Mouse (Mus musculus): Measurements from ENCODE around the gene Apc2.
"Not testable (repeated sequence)": the region's sequence is repeated elsewhere in the genome, so short reads cannot be mapped to it uniquely, and the experiment has no call there.

Gene Apc2

GRCm38 (mm10) chr10:80342305-80342748 is 46.5 kb downstream of the Apc2 start:
- DNase-seq (ENCODE audit: extremely low read depth, low read depth), result no peak

DNA sequence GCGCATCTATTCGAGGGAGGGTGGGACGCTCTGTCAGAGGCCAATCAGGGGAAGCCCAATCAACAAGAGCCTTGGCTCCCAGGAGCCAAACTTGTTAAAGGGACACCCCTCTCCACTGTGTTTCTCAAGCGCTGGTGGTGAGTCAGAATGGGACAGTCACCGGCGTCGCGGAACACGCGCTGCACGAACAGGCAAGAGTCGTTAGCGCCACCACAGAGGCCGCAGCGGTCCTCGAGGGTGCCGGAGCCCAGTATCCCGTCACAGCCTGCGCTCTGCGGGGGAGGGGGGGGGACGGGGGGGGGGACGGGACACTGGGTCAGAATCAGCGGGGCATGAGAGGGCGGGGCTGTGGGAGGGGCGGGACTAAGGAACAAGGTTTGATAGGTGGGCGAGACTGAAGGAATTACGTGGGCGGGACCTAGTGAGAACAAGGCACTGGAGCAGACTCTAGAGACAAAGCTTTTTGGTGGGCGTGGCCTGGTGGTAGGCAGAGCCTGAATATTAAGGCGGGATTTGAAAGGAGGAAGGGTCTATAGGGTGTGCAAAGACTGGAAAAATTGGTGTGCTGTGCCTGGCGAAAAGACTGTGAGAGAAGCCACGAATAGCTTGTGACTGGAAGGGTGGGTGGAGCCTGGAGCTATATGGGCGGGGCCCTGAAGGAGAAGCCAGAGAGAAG is 47.1 kb downstream of the Apc2 start:
- DNase-seq (ENCODE audit: extremely low read depth, low read depth), result peak; percentile 88

DNA sequence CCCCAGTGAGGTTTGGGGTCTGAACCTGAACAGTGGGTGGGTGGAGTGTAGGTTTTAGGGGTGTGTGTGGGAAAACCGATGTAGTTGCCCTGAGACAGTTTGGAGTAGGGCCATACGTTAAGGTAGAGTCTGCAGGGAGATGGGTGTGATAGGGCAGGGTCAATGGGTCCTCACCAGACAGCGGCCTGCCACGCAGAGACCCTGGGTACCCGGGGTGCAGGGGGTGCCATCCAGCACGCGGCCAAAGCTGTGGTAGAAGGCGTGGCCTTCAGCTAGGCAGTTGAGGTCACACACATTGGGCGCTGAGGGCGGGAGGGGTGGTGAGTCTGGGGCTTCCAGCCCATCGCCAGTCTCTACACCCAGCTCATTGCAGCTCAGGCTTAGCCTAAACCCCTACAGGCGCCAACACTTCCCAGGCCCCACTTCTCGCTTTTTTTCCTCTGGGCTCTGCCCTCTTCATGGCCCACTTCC is 47.7 kb downstream of the Apc2 start:
- no peak for DNase-seq (ENCODE audit: extremely low read depth, low read depth)

DNA sequence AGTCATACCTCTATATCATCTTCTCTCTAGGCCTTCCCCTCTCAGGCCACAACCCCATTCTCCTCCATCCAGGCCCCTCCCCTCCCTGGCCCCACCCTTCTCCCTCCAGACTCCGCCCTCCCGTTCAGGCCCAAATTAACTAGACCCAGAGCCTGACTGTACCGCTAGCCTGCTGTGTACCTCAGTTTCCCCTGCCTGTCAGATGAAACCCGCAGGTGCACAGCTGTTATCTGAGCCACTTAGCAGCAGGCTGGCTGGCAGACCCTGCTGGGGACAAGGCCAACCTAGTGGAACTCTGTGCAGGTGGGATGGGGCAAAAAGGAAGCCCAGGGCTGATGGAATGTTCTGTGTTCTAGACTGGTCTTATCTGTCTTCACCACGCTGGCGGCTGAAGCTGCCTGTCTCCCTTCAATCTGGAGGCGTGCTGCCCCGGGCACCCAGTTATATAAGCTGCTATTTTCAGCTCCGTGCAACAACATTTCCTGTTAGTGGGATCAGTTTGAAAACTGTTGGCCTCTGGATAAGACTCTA is 48.4 kb downstream of the Apc2 start:
- DNase-seq (ENCODE audit: extremely low read depth, low read depth), result peak; percentile 89

- no peak for DNase-seq (ENCODE audit: extremely low read depth, low read depth)
Measured at GRCm38 (mm10) chr10:80345122-80345521, 49.3 kb downstream of the Apc2 start.

GRCm38 (mm10) chr10:80345929-80346328 is 50.2 kb downstream of the Apc2 start:
- not testable (repeated sequence) for DNase-seq (ENCODE audit: extremely low read depth, low read depth)

GRCm38 (mm10) chr10:80347514-80347967 is 51.8 kb downstream of the Apc2 start:
- DNase-seq (ENCODE audit: extremely low read depth, low read depth), result no peak

DNA sequence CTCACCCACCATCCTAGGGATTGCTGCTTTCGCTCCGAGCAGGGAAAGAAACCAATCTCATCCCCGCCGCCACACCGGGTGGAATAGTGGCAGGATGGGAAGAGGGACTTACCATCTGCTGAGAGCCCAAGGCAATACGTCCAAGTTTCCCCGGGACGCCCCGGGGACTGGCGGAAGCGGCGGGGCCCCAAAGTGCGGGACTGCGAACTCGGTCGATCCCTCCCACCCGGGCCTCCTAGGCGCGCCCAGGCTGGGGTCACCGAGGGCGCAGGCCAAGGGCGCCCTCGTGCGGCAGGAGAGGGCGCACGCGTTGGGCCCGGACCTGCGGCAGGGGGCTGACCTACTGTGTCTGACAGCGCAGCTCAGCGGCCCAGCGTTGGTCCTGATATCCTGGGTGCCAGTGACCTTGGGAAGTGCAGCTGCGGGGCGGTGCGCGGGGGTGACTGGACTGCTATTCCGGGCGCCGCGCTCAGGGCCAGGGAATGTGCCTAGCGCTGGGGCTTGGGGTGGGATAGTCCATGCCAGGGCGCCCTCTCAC is 52.5 kb downstream of the Apc2 start, which contains the start of gene Adamtsl5:
Adamtsl5 (minus strand) TSS at position 169 of the 538 bp plus-strand sequence.
- no peak for DNase-seq (ENCODE audit: extremely low read depth, low read depth)

- DNase-seq (ENCODE audit: extremely low read depth, low read depth), result no peak
Measured at GRCm38 (mm10) chr10:80348981-80349380, 53.2 kb downstream of the Apc2 start.

DNA sequence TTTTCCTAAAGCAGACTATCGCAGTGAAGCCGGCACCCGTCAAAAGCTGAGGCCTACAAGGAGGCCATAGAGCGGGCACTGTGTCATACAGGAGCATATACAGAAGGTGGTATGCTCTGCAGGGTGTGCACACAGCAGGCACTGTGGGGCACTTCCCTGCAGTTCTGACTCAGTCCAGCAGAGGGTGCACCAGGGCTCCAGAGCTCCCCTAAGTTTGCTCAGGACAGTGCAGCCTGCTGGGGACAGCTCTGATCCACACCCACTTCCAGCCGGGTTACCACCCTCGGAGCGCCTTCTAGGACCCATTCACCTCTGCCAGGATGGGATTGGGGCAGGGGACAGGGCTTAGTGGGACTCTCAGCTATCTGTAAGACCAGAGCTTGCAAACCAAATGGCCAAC is 54.5 kb downstream of the Apc2 start:
- DNase-seq (ENCODE audit: extremely low read depth, low read depth), result peak; percentile 76

DNA sequence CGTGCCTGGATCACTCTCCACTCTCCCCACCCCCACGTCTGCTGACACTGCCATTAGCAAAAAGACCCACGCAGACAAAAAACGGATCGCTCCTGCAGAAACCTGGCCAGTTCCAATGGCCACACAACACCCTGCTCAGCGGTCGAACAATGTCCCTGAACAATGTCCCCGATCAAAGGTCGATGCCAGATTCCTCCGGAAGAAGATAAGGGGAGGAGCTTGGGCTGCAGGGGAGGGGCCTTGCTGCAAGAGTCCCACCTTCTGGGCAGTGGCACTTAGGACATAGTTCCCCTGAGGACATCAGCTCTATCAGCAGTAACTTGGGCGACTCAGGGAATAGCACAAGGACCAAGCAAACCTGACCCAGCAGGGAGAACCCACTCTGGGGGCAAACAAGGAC is 56.1 kb downstream of the Apc2 start:
- DNase-seq (ENCODE audit: extremely low read depth, low read depth), result no peak

- DNase-seq (ENCODE audit: extremely low read depth, low read depth), result no peak
Measured at GRCm38 (mm10) chr10:80352727-80353126, 57.0 kb downstream of the Apc2 start.

DNA sequence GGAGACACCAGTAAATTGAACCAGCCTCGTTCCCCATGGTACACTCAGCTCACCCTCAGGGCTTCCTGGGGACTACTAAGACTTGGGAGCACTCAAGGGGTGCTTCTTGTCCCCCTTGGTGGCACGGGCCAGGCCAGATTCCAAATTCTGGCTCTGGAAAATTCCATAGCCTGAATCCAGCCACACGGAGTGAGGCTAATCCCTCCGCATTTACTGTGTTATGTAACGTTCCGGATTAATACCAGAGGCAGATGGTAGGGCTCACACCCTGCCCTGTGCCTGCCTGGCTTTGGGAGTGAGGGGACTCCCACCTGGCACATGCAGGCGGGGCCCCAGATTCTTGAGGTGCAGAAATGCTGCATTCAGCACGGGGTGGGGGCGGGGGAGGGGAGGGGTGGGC is 59.7 kb downstream of the Apc2 start:
- no peak for DNase-seq (ENCODE audit: extremely low read depth, low read depth)

DNA sequence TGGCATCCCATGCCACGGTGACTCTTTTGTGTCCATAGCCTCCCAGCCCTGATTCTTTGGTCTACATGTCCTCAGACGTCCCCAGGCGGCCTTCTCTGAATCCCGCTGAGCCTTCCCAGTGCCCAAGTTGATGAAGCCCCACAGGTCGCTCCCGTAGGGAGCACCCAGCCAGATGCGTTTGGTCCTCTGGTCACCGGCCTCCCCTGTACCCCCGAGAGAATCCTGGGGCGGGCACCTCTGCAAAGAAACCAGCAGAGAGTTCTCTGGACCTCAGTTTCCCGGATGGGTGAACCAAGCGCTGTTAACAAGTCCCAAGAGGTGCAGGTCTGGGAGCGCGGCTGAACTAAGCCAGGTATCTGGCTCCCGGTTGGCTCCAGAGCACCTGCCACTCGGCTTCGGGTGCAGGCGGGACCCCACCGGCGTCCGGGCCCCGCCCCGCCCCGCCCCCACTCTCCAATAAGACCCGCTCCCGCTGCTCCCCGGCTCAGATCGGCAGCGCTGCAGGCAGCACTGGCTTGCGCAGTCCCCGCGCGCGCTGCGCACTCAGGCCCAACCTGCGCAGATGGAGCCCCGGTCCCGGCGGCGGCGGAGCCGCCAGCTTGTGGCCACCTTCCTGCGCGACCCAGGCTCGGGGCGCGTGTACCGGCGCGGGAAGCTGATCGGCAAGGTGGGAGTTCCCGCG is 60.4 kb downstream of the Apc2 start, which contains the start of gene Plk5:
Plk5 (plus strand) TSS at position 459 of the 682 bp plus-strand sequence.
- DNase-seq (ENCODE audit: extremely low read depth, low read depth), result no peak

DNA sequence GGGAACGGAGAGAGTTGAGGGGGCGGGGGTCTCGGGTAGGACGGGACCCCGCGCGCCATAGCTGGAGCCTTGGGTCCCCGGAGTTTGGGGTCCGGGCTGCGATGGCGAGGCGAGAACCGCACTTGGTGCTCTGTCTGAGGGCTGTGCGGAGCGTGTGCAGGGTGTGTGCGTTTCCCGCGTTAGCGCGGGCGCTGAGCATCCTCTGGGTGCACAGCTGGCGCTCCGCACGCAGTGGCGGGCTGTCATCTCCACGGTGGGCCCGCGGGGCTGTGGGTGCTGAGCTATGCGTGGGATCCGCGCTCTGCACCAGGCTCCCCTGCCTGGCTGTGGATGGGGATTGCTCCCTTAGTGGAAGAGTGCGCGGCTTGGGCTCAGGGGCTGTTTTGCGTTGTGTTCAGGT is 61.0 kb downstream of the Apc2 start:
- DNase-seq (ENCODE audit: extremely low read depth, low read depth), result no peak

- no peak for DNase-seq (ENCODE audit: extremely low read depth, low read depth)
Measured at GRCm38 (mm10) chr10:80357336-80357735, 61.6 kb downstream of the Apc2 start.

DNA sequence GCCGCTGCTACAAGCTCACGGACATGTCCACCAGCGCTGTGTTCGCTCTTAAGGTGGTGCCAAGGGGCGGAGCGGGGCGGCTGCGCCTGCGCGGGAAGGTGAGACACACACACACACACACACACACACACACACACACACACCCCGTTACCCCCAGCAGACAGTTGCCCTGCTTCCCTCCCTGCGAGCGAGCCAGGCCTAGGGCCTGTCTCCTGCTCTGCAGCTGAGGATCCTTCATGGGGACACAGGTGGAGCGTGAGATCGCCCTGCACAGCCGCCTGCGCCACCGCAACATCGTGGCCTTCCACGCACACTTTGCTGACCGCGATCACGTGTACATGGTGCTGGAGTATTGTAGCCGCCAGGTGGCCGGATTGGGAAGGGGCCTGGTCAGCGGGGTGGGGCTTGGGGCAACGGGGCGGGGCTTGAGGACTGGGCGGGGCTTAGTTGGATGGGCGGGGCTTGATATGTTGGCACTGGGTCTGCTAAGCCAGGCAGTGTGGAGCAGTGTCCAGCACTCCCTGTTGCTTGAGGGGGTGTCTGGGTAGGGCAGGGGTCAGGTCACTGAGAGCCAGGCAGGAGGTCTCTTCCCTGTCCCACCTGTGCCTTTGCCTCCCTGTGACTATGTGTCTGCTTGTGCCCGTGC is 62.3 kb downstream of the Apc2 start:
- DNase-seq (ENCODE audit: extremely low read depth, low read depth), result no peak

- no peak for DNase-seq (ENCODE audit: extremely low read depth, low read depth)
Measured at GRCm38 (mm10) chr10:80363734-80364133, 68.0 kb downstream of the Apc2 start.

GRCm38 (mm10) chr10:80365736-80366135 is 70.0 kb downstream of the Apc2 start:
- DNase-seq (ENCODE audit: extremely low read depth, low read depth), result no peak

Measured in MEL-GATA-1-ER (cell line).